Mouse (Mus musculus): ENCODE results near the gene Igsf8. TPM values are rescaled to one million over a fixed set of nuclear protein-coding genes. Genes with fewer than 3 reads are reported as not detected.

Gene Igsf8
- total and polyA plus RNA-seq, 3 experiments: 13.1 to 71.4 (median 33.3) TPM

DNA sequence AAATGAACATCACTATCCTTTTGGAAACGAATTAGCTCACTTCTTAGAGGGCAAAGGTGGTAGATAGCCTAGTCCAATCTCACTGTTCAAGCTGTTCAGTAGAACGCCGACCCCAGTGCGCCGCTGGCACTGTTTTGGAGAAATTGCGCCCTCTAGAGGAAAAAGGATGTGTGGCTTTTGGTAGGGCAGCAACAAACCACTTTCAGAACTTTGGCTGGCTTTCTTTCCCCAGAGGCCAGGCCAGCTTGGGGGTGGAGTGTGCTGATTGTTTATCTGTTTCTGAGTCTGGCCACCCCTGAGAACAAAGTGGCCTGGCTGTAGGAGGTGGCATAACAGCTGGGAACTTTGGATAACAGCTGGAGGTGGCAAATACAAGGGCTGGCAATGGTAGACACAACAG, 103.2 kb downstream of the Igsf8 start:
- H3K27me3 ChIP-seq (ENCODE audit: insufficient read depth, low read length): peaks cover 20% of the 10 kb centered on the region

DNA sequence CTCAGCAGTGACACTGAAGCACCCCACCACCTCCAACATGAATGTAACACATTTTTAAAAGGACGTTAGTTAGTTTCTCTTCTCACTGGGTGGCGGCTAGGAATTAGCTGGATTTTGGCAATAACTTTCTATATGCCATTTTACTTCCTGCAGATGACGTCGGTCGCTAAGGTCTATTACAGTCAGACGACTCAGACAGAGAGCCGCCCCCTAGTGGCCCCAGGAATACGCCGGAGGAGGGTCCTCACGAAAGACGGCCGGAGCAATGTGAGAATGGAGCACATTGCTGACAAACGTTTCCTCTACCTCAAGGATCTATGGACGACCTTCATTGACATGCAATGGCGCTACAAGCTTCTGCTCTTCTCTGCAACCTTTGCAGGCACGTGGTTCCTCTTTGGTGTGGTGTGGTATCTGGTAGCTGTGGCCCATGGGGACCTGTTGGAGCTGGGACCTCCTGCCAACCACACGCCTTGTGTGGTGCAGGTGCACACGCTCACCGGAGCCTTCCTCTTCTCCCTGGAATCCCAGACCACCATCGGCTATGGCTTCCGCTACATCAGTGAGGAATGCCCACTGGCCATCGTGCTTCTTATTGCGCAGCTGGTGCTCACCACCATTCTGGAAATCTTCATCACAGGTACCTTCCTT, 107.5 kb downstream of the Igsf8 start:
- Histone ChIP-seq H3K27me3 (ENCODE audit: insufficient read depth, low read length) (peaks cover 12% of the 10 kb centered on the region), H3K4me3 (ENCODE audit: low read depth, low read length) (no peak overlapping the region), H3K36me3 (replicated peaks) (no peaks in the 10 kb centered on the region), H3K4me1 (ENCODE audit: insufficient read depth, low read depth, low read length) (peaks cover 12% of the 10 kb centered on the region), H3K9me3 (replicated peaks) (no peaks in the 10 kb centered on the region)
- DNase-seq (ENCODE audit: low spot score): no peak
- ATAC-seq (ENCODE audit: extremely low read depth, insufficient number of reproducible peaks, low FRiP score, poor library complexity, severe bottlenecking): no peak; the same call in 1 of the 2 replicates
- TF ChIP-seq CTCF (IDR thresholded peaks at IDR 0.05; ENCODE audit: low read depth, low read length) (peak; percentile 35; the same call in 1 of the 2 replicates), GATA1 (IDR thresholded peaks at IDR 0.05; ENCODE audit: borderline replicate concordance, low read length) (no peak)

More for the DNA sequence above, 103.2 kb downstream of the Igsf8 start:
- H3K4me3 ChIP-seq (ENCODE audit: low read depth, low read length): peak overlapping the region; percentile 39; the same call in 1 of the 2 replicates
- peak; percentile 43 for DNase-seq (ENCODE audit: low spot score)
- peak; percentile 61 for ATAC-seq (ENCODE audit: extremely low read depth, insufficient number of reproducible peaks, low FRiP score, poor library complexity, severe bottlenecking)
- H3K36me3 ChIP-seq (replicated peaks): no peaks in the 10 kb centered on the region
- TF ChIP-seq CTCF (IDR thresholded peaks at IDR 0.05; ENCODE audit: low read depth, low read length) (peak; percentile 18; the same call in 1 of the 2 replicates), TAL1 (conservative IDR thresholded peaks at IDR 0.05; ENCODE audit: low read depth, low read length) (no peak), GATA1 (IDR thresholded peaks at IDR 0.05; ENCODE audit: borderline replicate concordance, low read length) (no peak), POLR2AphosphoS5 (IDR thresholded peaks at IDR 0.05; ENCODE audit: insufficient replicate concordance, low read depth, low read length) (no peak), GATA2 (IDR thresholded peaks at IDR 0.05; ENCODE audit: borderline replicate concordance, low read depth, low read length) (no peak)
- H3K4me1 ChIP-seq (ENCODE audit: insufficient read depth, low read depth, low read length): peaks cover 12% of the 10 kb centered on the region
- H3K9me3 ChIP-seq (replicated peaks): no peaks in the 10 kb centered on the region

Other genes starting within 250 kb of the Igsf8 start
- gene Vangl2, start 233.2 kb upstream of the Igsf8 start, total RNA-seq (2014; fragmentation: Nextera tagmentation): not detected in 2 replicates
- gene Vangl2, start 233.2 kb upstream of the Igsf8 start, total RNA-seq (2017): under 0.01 and 0.05 TPM in 2 replicates
- not detected in 2 replicates for gene Vangl2, start 233.2 kb upstream of the Igsf8 start, polyA plus RNA-seq (2012)
- not detected in 2 replicates for gene Nhlh1, start 204.1 kb upstream of the Igsf8 start, total RNA-seq (2014; fragmentation: Nextera tagmentation)
- not detected in 2 replicates for gene Nhlh1, start 204.1 kb upstream of the Igsf8 start, total RNA-seq (2017)
- gene Nhlh1, start 204.1 kb upstream of the Igsf8 start, polyA plus RNA-seq (2012): 0.02 TPM in 1 of 2 replicates, not detected in the other
- gene Copa, start 179.1 kb upstream of the Igsf8 start, total RNA-seq (2014; fragmentation: Nextera tagmentation): 302 and 320 TPM in 2 replicates
- 153 and 166 TPM in 2 replicates for gene Copa, start 179.1 kb upstream of the Igsf8 start, total RNA-seq (2017)
- gene Copa, start 179.1 kb upstream of the Igsf8 start, polyA plus RNA-seq (2012): 39.4 and 50.6 TPM in 2 replicates
- gene Ncstn, start 178.8 kb upstream of the Igsf8 start, total RNA-seq (2014; fragmentation: Nextera tagmentation): 79.3 and 86.3 TPM in 2 replicates
- 29.7 and 33.4 TPM in 2 replicates for gene Ncstn, start 178.8 kb upstream of the Igsf8 start, total RNA-seq (2017)
- 6.8 and 7.6 TPM in 2 replicates for gene Ncstn, start 178.8 kb upstream of the Igsf8 start, polyA plus RNA-seq (2012)
- 47.6 and 55.4 TPM in 2 replicates for gene Pex19, start 134.9 kb upstream of the Igsf8 start, total RNA-seq (2014; fragmentation: Nextera tagmentation)
- gene Pex19, start 134.9 kb upstream of the Igsf8 start, total RNA-seq (2017): 51.8 and 54.2 TPM in 2 replicates
- gene Pex19, start 134.9 kb upstream of the Igsf8 start, polyA plus RNA-seq (2012): 12.5 and 24.9 TPM in 2 replicates
- gene Dcaf8, start 113.6 kb upstream of the Igsf8 start, total RNA-seq (2014; fragmentation: Nextera tagmentation): 82.2 and 116 TPM in 2 replicates
- gene Dcaf8, start 113.6 kb upstream of the Igsf8 start, total RNA-seq (2017): 120 and 124 TPM in 2 replicates
- gene Dcaf8, start 113.6 kb upstream of the Igsf8 start, polyA plus RNA-seq (2012): 47.8 and 60.1 TPM in 2 replicates
- 5.9 and 7.4 TPM in 2 replicates for gene Pea15a, start 54.8 kb upstream of the Igsf8 start, total RNA-seq (2014; fragmentation: Nextera tagmentation)
- 9.4 and 10.4 TPM in 2 replicates for gene Pea15a, start 54.8 kb upstream of the Igsf8 start, total RNA-seq (2017)
- 3.2 and 4.0 TPM in 2 replicates for gene Pea15a, start 54.8 kb upstream of the Igsf8 start, polyA plus RNA-seq (2012)
- gene Casq1, start 41.8 kb upstream of the Igsf8 start, total RNA-seq (2014; fragmentation: Nextera tagmentation): not detected in 2 replicates
- gene Casq1, start 41.8 kb upstream of the Igsf8 start, total RNA-seq (2017): 0.12 TPM in 1 of 2 replicates, not detected in the other
- gene Casq1, start 41.8 kb upstream of the Igsf8 start, polyA plus RNA-seq (2012): not detected in 2 replicates
- gene Atp1a4, start 3.2 kb upstream of the Igsf8 start, total RNA-seq (2014; fragmentation: Nextera tagmentation): not detected in 2 replicates
- 0.05 TPM in 1 of 2 replicates, not detected in the other for gene Atp1a4, start 3.2 kb upstream of the Igsf8 start, total RNA-seq (2017)
- gene Atp1a4, start 3.2 kb upstream of the Igsf8 start, polyA plus RNA-seq (2012): not detected in 2 replicates
- gene Atp1a2, start 36.4 kb downstream of the Igsf8 start, total RNA-seq (2014; fragmentation: Nextera tagmentation): not detected in 2 replicates
- gene Atp1a2, start 36.4 kb downstream of the Igsf8 start, total RNA-seq (2017): under 0.01 and 0.05 TPM in 2 replicates
- not detected in 2 replicates for gene Atp1a2, start 36.4 kb downstream of the Igsf8 start, polyA plus RNA-seq (2012)
- not detected in 2 replicates for gene Kcnj9, start 67.7 kb downstream of the Igsf8 start, total RNA-seq (2014; fragmentation: Nextera tagmentation)
- gene Kcnj9, start 67.7 kb downstream of the Igsf8 start, total RNA-seq (2017): not detected in 2 replicates
- gene Kcnj9, start 67.7 kb downstream of the Igsf8 start, polyA plus RNA-seq (2012): not detected in 2 replicates
- gene Kcnj10, start 79.6 kb downstream of the Igsf8 start, total RNA-seq (2014; fragmentation: Nextera tagmentation): 1.1 TPM in 1 of 2 replicates, not detected in the other
- under 0.01 and 0.11 TPM in 2 replicates for gene Kcnj10, start 79.6 kb downstream of the Igsf8 start, total RNA-seq (2017)
- gene Kcnj10, start 79.6 kb downstream of the Igsf8 start, polyA plus RNA-seq (2012): not detected in 2 replicates
- gene Pigm, start 114.9 kb downstream of the Igsf8 start, total RNA-seq (2014; fragmentation: Nextera tagmentation): 28.3 and 29.5 TPM in 2 replicates
- gene Pigm, start 114.9 kb downstream of the Igsf8 start, total RNA-seq (2017): 19.2 and 19.7 TPM in 2 replicates
- 10.6 and 12.8 TPM in 2 replicates for gene Pigm, start 114.9 kb downstream of the Igsf8 start, polyA plus RNA-seq (2012)
- not detected in 2 replicates for gene Slamf9, start 213.7 kb downstream of the Igsf8 start, total RNA-seq (2014; fragmentation: Nextera tagmentation)
- gene Slamf9, start 213.7 kb downstream of the Igsf8 start, total RNA-seq (2017): not detected in 2 replicates
- not detected in 2 replicates for gene Slamf9, start 213.7 kb downstream of the Igsf8 start, polyA plus RNA-seq (2012)
- not detected in 2 replicates for gene Igsf9, start 220.1 kb downstream of the Igsf8 start, total RNA-seq (2014; fragmentation: Nextera tagmentation)
- gene Igsf9, start 220.1 kb downstream of the Igsf8 start, total RNA-seq (2017): 0.12 and 0.38 TPM in 2 replicates
- gene Igsf9, start 220.1 kb downstream of the Igsf8 start, polyA plus RNA-seq (2012): not detected in 2 replicates
- 1,068 and 1,186 TPM in 2 replicates for gene Tagln2, start 238.4 kb downstream of the Igsf8 start, total RNA-seq (2014; fragmentation: Nextera tagmentation)
- gene Tagln2, start 238.4 kb downstream of the Igsf8 start, total RNA-seq (2017): 618 and 679 TPM in 2 replicates
- 1,022 and 1,501 TPM in 2 replicates for gene Tagln2, start 238.4 kb downstream of the Igsf8 start, polyA plus RNA-seq (2012)

Measured in G1E (cell line).